Mouse (Mus musculus): Measurements from ENCODE around the gene Plxnb2. TPM values are rescaled to one million over a fixed set of nuclear protein-coding genes. Genes with fewer than 3 reads are reported as not detected.

The Plxnb2 gene
- total and polyA plus RNA-seq, 2 experiments from 2014 or later: 64.7 to 274 TPM

DNA sequence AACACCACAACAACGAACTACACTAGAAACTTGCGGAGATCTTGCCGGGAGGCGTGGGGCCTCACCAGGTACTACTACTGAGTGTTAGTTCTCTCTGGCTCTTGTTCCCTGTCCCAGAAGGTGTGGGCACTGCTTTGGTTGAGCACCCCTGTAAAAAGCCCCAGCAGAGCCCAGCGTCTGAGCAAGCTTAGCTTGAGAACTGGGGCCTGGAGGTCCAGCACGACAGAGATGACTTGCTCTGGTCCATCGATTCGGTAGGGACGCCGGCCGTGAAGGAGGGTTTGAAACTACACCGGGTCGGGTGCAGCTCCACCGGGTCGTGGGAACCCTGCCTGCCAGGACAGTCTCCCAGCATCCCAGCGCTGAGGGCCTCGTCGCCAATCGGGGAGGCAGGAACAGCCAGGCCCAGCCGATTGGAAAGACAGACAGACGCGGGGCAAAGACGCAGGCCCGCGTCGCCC lies 477 bp downstream of the Plxnb2 start:
- no peak for DNase-seq (ENCODE audit: low spot score)
- ATAC-seq: no peak
- H3K4me1 ChIP-seq (ENCODE audit: insufficient read depth, low read length): peaks cover 35% of the 10 kb centered on the region
- H3K9me3 ChIP-seq (ENCODE audit: low read length): no peaks in the 10 kb centered on the region
- H3K4me3 ChIP-seq (ENCODE audit: low read length): peak overlapping the region; percentile 78
- TF ChIP-seq CTCF (IDR thresholded peaks at IDR 0.05; ENCODE audit: low read depth): no peak
- no peaks in the 10 kb centered on the region for H3K36me3 ChIP-seq (ENCODE audit: insufficient read depth, low read length)
- under 1% methylated on average over 25 of the region's 26 CpGs for whole genome bisulfite sequencing
- peak overlapping the region; percentile 94 for H3K9ac ChIP-seq (replicated peaks; ENCODE audit: low read length)
- H3K4me2 ChIP-seq (ENCODE audit: low read depth, low read length): peak overlapping the region; percentile 96
- H3K27me3 ChIP-seq (ENCODE audit: insufficient read depth, low read length): no peaks in the 10 kb centered on the region
- peak overlapping the region; percentile 94 for H3K27ac ChIP-seq

DNA sequence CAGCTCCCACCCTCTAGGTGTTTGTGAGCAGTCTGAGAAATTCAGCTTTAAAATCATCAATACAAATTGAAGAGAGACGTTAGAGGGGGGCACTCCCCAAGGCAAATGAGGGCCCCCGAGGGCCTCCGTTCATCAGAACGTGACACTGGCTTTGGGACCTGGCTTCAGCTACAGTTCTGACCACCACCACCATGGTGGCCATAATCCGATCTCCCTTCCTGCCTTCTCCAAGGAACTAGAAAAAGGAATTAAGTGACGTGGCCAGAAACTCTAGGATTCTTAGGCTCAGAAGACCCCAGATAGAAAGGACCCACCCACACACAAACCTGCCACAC lies 991 bp downstream of the Plxnb2 start:
- DNase-seq (ENCODE audit: low spot score): no peak
- H3K36me3 ChIP-seq (ENCODE audit: insufficient read depth, low read length): no peaks in the 10 kb centered on the region
- H3K4me1 ChIP-seq (ENCODE audit: insufficient read depth, low read length): peaks cover 35% of the 10 kb centered on the region
- ATAC-seq: no peak
- H3K27ac ChIP-seq: peak overlapping the region; percentile 94
- peak overlapping the region; percentile 96 for H3K4me2 ChIP-seq (ENCODE audit: low read depth, low read length)
- peak overlapping the region; percentile 94 for H3K9ac ChIP-seq (replicated peaks; ENCODE audit: low read length)
- peak overlapping the region; percentile 78 for H3K4me3 ChIP-seq (ENCODE audit: low read length)
- no peak for TF ChIP-seq CTCF (IDR thresholded peaks at IDR 0.05; ENCODE audit: low read depth)
- WGBS: 2% methylated on average over 6 of the region's 6 CpGs
- H3K27me3 ChIP-seq (ENCODE audit: insufficient read depth, low read length): no peaks in the 10 kb centered on the region
- H3K9me3 ChIP-seq (ENCODE audit: low read length): no peaks in the 10 kb centered on the region

DNA sequence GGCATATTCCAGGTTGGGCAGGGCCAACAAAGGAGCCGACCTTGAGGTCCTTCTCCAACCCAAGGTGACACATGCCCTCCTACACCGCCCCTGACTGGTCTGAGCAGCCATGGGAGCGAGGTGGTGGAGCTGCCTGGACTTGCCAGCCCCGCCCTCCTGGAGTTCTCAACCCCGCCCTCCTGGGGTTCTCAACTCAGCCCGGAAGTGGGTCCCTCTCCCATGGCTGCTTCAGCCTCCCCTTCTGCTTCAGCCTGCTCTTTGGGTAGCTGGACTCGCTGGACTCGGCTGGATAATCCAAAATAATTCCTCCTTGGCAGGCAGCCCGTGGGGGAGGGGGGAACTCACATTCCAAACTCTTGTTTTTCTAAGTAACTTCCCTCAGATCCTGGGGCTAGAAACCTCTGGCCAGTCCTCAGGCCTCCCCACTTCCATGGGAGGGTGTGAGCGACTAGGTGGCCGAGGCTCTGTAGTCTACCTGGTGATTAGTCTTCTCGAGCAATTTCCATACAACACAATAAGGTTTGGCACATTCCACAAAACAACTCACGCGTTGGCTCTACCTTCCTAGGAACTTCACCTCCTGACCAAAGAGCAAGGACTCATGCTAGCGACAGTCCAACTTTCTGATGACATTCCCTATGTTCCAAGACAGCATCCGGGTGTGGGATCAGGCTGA lies 1.5 kb downstream of the Plxnb2 start:
- ATAC-seq: no peak
- peak; percentile 60 for DNase-seq (ENCODE audit: low spot score)
- 2% methylated on average over 16 of the region's 16 CpGs for WGBS
- Histone ChIP-seq H3K4me3 (ENCODE audit: low read length) (peak overlapping the region; percentile 78), H3K9ac (replicated peaks; ENCODE audit: low read length) (peak overlapping the region; percentile 94), H3K4me1 (ENCODE audit: insufficient read depth, low read length) (peaks cover 35% of the 10 kb centered on the region), H3K27me3 (ENCODE audit: insufficient read depth, low read length) (no peaks in the 10 kb centered on the region), H3K9me3 (ENCODE audit: low read length) (no peaks in the 10 kb centered on the region), H3K27ac (peak overlapping the region; percentile 94), H3K4me2 (ENCODE audit: low read depth, low read length) (peak overlapping the region; percentile 96), H3K36me3 (ENCODE audit: insufficient read depth, low read length) (no peaks in the 10 kb centered on the region)
- TF ChIP-seq CTCF (IDR thresholded peaks at IDR 0.05; ENCODE audit: low read depth): no peak

DNA sequence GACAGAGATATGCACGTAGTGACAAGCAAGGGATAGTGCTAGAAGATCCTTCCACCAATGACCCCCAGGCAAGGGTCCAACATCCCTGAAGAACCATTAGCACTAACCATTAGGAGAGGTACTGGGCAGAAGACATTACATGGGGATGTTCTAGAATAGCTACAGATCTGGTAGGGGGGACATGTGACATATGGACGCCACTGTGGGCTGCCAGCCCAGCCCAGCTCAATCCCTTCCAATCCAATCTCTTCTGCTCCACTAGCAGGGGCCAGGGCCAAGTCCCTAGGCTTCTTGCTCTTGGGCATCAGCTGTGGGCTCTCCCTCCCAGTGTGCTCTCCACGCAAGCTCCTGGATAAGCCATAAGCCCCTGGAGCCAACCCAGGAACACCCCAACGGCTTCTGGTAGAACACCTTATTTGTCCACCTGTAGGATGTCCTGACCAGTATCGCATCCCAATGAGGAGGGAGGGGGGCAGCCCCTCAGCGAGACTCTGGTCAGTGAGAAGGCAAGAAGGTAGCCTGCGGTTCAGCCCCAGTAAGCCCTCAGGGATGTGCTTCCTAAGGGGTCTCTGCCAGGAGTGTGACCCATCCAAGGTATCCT lies 2.2 kb downstream of the Plxnb2 start:
- peak; percentile 9; the same call in 1 of the 2 replicates for ATAC-seq
- peak overlapping the region; percentile 94 for H3K27ac ChIP-seq
- TF ChIP-seq CTCF (IDR thresholded peaks at IDR 0.05; ENCODE audit: low read depth): no peak
- no peaks in the 10 kb centered on the region for H3K36me3 ChIP-seq (ENCODE audit: insufficient read depth, low read length)
- H3K4me2 ChIP-seq (ENCODE audit: low read depth, low read length): peak overlapping the region; percentile 96
- peaks cover 42% of the 10 kb centered on the region for H3K4me1 ChIP-seq (ENCODE audit: insufficient read depth, low read length)
- no peaks in the 10 kb centered on the region for H3K27me3 ChIP-seq (ENCODE audit: insufficient read depth, low read length)
- H3K9me3 ChIP-seq (ENCODE audit: low read length): no peaks in the 10 kb centered on the region
- 46% methylated on average over 7 of the region's 7 CpGs for WGBS
- DNase-seq (ENCODE audit: low spot score): peak; percentile 71
- peak overlapping the region; percentile 78 for H3K4me3 ChIP-seq (ENCODE audit: low read length)
- peak overlapping the region; percentile 94 for H3K9ac ChIP-seq (replicated peaks; ENCODE audit: low read length)

DNA sequence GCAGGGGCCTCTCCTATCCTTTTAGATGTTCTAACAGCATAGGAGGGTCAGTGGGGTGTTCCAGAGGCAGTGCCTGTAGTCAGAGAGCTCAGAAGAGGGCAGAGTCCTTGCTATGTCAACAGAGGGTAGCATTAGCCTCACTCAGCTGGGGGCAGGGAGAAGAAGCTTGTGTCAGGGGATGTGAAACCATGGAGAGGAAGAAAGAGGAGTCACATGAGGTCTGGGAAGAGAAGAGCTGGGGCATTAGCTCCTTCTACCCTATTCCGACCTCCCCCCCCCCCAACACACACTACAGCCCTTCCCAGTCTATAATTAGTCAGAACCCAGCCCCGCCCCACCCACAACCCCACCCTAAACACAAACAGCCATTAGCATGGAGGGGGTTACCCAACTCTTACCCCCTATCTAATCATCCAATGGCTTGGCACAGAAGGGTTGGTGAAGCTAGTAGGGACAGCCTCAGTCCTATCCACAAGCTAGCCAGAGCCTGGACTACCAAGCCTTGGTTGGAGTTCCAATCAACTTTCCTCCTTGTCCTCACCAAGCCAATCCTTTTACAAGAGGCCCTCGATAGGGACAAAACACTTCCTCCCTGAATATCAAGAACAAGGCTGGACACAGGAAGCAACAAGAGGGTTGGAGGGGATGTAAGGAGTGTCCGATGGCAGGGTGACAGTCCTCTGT lies 2.9 kb downstream of the Plxnb2 start:
- Histone ChIP-seq H3K27ac (peak overlapping the region; percentile 94; the same call in 1 of the 2 replicates), H3K4me1 (ENCODE audit: insufficient read depth, low read length) (peaks cover 44% of the 10 kb centered on the region), H3K36me3 (ENCODE audit: insufficient read depth, low read length) (no peaks in the 10 kb centered on the region), H3K9me3 (ENCODE audit: low read length) (no peaks in the 10 kb centered on the region), H3K27me3 (ENCODE audit: insufficient read depth, low read length) (no peaks in the 10 kb centered on the region), H3K4me2 (ENCODE audit: low read depth, low read length) (peak overlapping the region; percentile 96), H3K4me3 (ENCODE audit: low read length) (peak overlapping the region; percentile 78), H3K9ac (replicated peaks; ENCODE audit: low read length) (peak overlapping the region; percentile 94; the same call in 1 of the 2 replicates)
- 74% methylated on average over 4 of the region's 4 CpGs for WGBS
- TF ChIP-seq CTCF (IDR thresholded peaks at IDR 0.05; ENCODE audit: low read depth): no peak
- no peak for ATAC-seq
- no peak for DNase-seq (ENCODE audit: low spot score)

DNA sequence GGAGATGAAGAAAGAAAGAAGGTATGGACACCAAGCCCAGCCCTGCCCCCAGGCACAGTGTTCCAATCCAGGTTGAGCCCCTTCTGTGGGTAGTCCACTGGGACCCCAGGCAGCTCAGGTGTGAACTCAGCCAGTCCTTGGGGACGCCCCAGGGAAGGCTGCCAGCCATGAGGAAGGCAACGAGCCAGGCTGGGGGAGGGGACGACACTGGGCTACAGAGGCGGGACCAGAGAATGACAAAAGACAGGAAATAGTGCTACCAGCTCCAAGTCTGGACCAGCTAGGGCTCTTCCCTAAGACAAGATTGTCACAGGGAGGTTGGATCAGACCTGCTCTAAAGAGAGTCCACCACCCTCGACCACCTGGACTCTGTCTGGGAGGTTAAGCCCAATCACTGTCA lies 3.5 kb downstream of the Plxnb2 start:
- H3K9ac ChIP-seq (replicated peaks; ENCODE audit: low read length): 0 out of 2 replicates have a peak overlapping the region, but pooled peaks have one; percentile 25
- no peak for TF ChIP-seq CTCF (IDR thresholded peaks at IDR 0.05; ENCODE audit: low read depth)
- peaks cover 46% of the 10 kb centered on the region for H3K4me1 ChIP-seq (ENCODE audit: insufficient read depth, low read length)
- H3K27me3 ChIP-seq (ENCODE audit: insufficient read depth, low read length): no peaks in the 10 kb centered on the region
- DNase-seq (ENCODE audit: low spot score) (peak; percentile 48), ATAC-seq (no peak)
- H3K27ac ChIP-seq: peak overlapping the region; percentile 94; the same call in 1 of the 2 replicates
- 0 out of 2 replicates have a peak overlapping the region, but pooled peaks have one; percentile 2 for H3K4me3 ChIP-seq (ENCODE audit: low read length)
- H3K36me3 ChIP-seq (ENCODE audit: insufficient read depth, low read length): no peaks in the 10 kb centered on the region
- no peaks in the 10 kb centered on the region for H3K9me3 ChIP-seq (ENCODE audit: low read length)
- 8% methylated on average over 5 of the region's 5 CpGs for WGBS
- H3K4me2 ChIP-seq (ENCODE audit: low read depth, low read length): peak overlapping the region; percentile 96

Measured in hindbrain, postnatal 0 days (tissue).